Mouse (Mus musculus) heart, postnatal 0 days (tissue): ENCODE data around the gene Frem2. TPM values are rescaled to one million over a fixed set of nuclear protein-coding genes. Genes with fewer than 3 reads are reported as not detected.

Experiments used
- ATAC-seq: fragments of 200-750 bp; cut with Nextera tagmentation; 2 replicates; pipeline ENCODE4 v1.8.0; 2017; ENCODE audit warnings: low read depth, moderate number of reproducible peaks, moderate library complexity; ENCODE audit not compliant: insufficient read depth
- DNase-seq: peaks from one replicate; pipeline ENCODE4 v3.0.0-alpha.2; 2016; ENCODE audit warnings: low spot score
- H3K27ac ChIP-seq: fragments of 300-500 bp; sonication (generic); 2 replicates; pipeline ENCODE4 v1.5.1; 2014; ENCODE audit warnings: low read depth, mild to moderate bottlenecking
- H3K27me3 ChIP-seq: fragments of 300-500 bp; sonication (generic); 2 replicates; pipeline ENCODE4 v1.6.1; 2014; ENCODE audit warnings: low read length, mixed read lengths; ENCODE audit not compliant: control insufficient read depth, insufficient read depth
- H3K36me3 ChIP-seq: fragments of 300-500 bp; sonication (generic); replicated peaks from 2 replicates; pipeline ENCODE4 v1.6.1; 2014; ENCODE audit warnings: low read length, mixed read lengths; ENCODE audit not compliant: control insufficient read depth, insufficient read depth
- H3K4me1 ChIP-seq: fragments of 300-500 bp; sonication (generic); 2 replicates; pipeline ENCODE4 v1.6.1; 2014; ENCODE audit warnings: antibody characterized with exemption; ENCODE audit not compliant: control insufficient read depth, insufficient read depth
- H3K4me2 ChIP-seq: fragments of 300-500 bp; sonication (generic); 2 replicates; pipeline ENCODE4 v1.6.1; 2014; ENCODE audit warnings: low read depth, mild to moderate bottlenecking, low read length, moderate library complexity
- H3K4me3 ChIP-seq: fragments of 300-500 bp; sonication (generic); 2 replicates; pipeline ENCODE4 v1.5.1; 2014; ENCODE audit warnings: low read depth, low read length
- H3K9ac ChIP-seq: fragments of 300-500 bp; sonication (generic); replicated peaks from 2 replicates; pipeline ENCODE4 v1.6.1; 2014; ENCODE audit warnings: low read depth, low read length, mixed read lengths
- H3K9me3 ChIP-seq: fragments of 300-500 bp; sonication (generic); replicated peaks from 2 replicates; pipeline ENCODE4 v1.6.1; 2016; ENCODE audit warnings: low read length; ENCODE audit not compliant: control insufficient read depth
- CTCF ChIP-seq: IDR thresholded peaks from 2 replicates; pipeline ENCODE4 v1.5.1; 2016; ENCODE audit warnings: antibody characterized with exemption, control low read depth, low read depth
- EP300 ChIP-seq: IDR thresholded peaks from 2 replicates; pipeline ENCODE4 v1.6.1; 2016; ENCODE audit warnings: antibody characterized with exemption, low read depth
- WGBS: fragments of 180-500 bp; shearing (Covaris S2); extraction: QIAGEN DNeasy Blood & Tissue Kit; methylation state at CpG from one replicate; pipeline ENCODE4 v1.1.7; 2014; 5-methylcytosine and 5-hydroxymethylcytosine counted together
- polyA plus RNA-seq: library from polyadenylated mRNA; unstranded; fragments of >200 nt; fragmentation: Nextera tagmentation; extraction: Ambion mirVana; gene quantifications from 2 replicates; pipeline ENCODE4 v1.2.1, GENCODE M21; 2015
- total RNA-seq: library from RNA; depleted of rRNA; stranded (reverse); fragments of >200 nt; gene quantifications from 2 replicates; pipeline ENCODE4 v1.2.3, GENCODE M21; 2014; ENCODE audit warnings: low replicate concordance

Frem2 gene
- total and polyA plus RNA-seq, 2 experiments from 2014 or later: 1.4 to 16.4 TPM

DNA sequence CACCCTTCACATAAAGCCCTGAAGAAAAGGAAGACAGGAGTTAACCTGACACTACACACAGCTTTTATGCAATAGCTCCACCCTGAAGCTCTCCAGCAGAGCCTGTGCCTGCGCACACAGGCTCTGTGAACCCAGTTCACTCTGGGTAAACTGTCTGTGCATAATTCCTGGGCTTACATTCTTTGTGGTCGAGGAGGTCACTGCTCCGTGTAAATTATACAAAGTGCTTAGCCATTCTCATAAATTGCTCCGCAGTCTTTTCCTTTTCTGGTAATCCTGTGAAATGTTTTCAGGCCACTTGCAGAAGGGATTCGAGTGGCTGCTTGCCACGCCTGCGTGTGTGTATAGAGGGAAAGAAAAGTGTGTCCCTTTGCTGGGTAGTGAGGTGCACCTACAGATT lies 92.6 kb downstream of the Frem2 start:
- H3K4me2 ChIP-seq: no peak overlapping the region
- TF ChIP-seq CTCF: no peak
- TF ChIP-seq EP300: no peak
- H3K27me3 ChIP-seq: no peaks in the 10 kb centered on the region
- no peaks in the 10 kb centered on the region for H3K36me3 ChIP-seq
- WGBS: 71% methylated on average over 7 of the region's 7 CpGs
- no peak overlapping the region for H3K9ac ChIP-seq
- no peaks in the 10 kb centered on the region for H3K4me1 ChIP-seq
- no peaks in the 10 kb centered on the region for H3K9me3 ChIP-seq
- H3K27ac ChIP-seq: no peak overlapping the region
- ATAC-seq (no peak), DNase-seq (no peak)
- no peak overlapping the region for H3K4me3 ChIP-seq

DNA sequence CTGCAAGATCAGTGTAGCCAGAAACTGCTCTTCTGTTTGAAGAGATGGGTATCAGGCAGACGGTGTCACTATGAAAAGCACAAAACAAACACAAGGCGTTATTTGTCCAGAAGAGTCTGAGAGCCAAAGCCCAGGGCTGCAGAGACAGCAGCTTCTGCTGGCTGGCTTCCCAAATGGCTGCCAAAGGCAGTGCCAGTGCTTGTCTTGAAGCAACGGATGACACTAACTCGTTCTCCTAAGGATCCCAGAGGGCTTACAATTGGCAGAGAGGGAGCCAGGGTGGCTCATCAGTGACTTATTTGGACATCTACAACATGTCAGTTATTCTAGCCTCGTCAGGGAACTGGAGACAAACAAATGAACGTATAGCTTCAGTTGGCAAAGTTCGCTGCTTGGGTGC lies 93.4 kb downstream of the Frem2 start:
- no peaks in the 10 kb centered on the region for H3K4me1 ChIP-seq
- no peak for ATAC-seq
- no peak overlapping the region for H3K4me2 ChIP-seq
- no peaks in the 10 kb centered on the region for H3K27me3 ChIP-seq
- WGBS: 54% methylated on average over 7 of the region's 7 CpGs
- no peak overlapping the region for H3K9ac ChIP-seq
- H3K4me3 ChIP-seq: no peak overlapping the region
- no peaks in the 10 kb centered on the region for H3K9me3 ChIP-seq
- H3K36me3 ChIP-seq: no peaks in the 10 kb centered on the region
- DNase-seq: no peak
- TF ChIP-seq EP300: no peak
- no peak overlapping the region for H3K27ac ChIP-seq

DNA sequence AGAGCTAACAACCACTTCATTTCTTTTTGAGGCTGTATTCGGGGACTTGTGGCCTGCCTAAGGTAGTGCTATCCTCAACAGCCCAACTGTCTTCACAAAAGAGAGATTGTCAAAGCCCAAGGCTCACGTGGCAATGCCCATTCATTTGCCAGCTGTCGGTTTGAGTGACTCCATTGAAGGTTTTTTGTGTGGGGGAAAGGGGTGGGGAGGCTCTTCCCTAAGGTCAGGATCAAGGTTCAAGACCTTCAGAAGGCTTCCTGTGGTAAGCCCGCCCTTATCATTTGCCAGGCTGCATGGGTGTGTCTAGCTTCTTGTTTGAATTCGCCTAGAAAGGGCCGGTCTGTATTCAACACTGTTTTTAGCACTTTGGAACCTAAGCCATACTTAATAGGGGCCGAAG lies 95.3 kb downstream of the Frem2 start:
- TF ChIP-seq CTCF (no peak), EP300 (no peak)
- Histone ChIP-seq H3K4me1 (no peaks in the 10 kb centered on the region), H3K36me3 (no peaks in the 10 kb centered on the region), H3K27ac (no peak overlapping the region), H3K4me2 (no peak overlapping the region), H3K9ac (no peak overlapping the region), H3K27me3 (no peaks in the 10 kb centered on the region), H3K9me3 (no peaks in the 10 kb centered on the region), H3K4me3 (no peak overlapping the region)
- ATAC-seq: no peak
- DNase-seq: no peak
- WGBS: 71% methylated on average over 7 of the region's 7 CpGs

DNA sequence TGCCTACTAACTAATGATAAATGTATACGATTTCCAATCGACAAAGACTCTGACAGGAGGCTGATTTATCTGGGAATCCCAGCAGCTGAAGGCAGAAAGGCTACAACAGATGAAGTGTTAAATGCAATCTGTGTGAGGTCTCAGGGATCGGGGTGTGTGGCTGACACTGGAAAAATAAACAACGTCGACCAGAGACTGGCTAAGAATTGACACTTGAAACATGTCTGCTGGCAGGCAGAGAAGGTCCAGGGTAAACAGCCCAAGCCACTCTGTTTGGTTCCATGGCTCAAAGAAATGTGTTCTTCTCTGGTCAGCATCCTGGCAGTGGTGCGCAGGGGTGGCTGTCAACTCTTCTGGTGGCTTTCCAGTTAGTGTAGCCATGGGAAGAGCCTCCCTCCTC lies 98.1 kb downstream of the Frem2 start:
- no peak overlapping the region for H3K4me2 ChIP-seq
- H3K27ac ChIP-seq: no peak overlapping the region
- ATAC-seq: no peak

DNA sequence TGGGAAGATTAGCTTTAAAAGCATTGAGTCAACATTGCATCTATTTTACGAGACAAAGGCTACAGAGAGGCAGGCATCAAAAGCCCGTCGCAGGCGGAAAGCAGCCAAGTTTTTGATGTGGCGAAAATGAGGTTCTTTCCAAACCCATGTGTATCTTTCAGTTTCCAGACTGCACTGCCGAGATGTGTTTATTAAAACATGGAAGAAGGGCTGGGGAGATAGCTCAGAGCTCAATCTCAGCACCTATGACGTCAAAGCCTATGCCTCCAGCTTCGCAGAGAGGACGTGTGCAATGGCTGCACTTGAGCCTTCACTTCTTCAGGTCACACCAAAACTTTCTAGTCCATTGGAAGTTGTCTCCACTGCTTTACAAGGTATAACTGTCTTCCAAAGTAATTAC lies 98.9 kb downstream of the Frem2 start:
- ATAC-seq: no peak

More for the DNA sequence above, 98.1 kb downstream of the Frem2 start:
- Histone ChIP-seq H3K36me3 (no peaks in the 10 kb centered on the region), H3K9me3 (no peaks in the 10 kb centered on the region), H3K4me3 (no peak overlapping the region), H3K27me3 (no peaks in the 10 kb centered on the region), H3K9ac (no peak overlapping the region), H3K4me1 (no peaks in the 10 kb centered on the region)
- WGBS: 30% methylated on average over 6 of the region's 6 CpGs
- TF ChIP-seq CTCF (no peak), EP300 (no peak)
- no peak for DNase-seq

DNA sequence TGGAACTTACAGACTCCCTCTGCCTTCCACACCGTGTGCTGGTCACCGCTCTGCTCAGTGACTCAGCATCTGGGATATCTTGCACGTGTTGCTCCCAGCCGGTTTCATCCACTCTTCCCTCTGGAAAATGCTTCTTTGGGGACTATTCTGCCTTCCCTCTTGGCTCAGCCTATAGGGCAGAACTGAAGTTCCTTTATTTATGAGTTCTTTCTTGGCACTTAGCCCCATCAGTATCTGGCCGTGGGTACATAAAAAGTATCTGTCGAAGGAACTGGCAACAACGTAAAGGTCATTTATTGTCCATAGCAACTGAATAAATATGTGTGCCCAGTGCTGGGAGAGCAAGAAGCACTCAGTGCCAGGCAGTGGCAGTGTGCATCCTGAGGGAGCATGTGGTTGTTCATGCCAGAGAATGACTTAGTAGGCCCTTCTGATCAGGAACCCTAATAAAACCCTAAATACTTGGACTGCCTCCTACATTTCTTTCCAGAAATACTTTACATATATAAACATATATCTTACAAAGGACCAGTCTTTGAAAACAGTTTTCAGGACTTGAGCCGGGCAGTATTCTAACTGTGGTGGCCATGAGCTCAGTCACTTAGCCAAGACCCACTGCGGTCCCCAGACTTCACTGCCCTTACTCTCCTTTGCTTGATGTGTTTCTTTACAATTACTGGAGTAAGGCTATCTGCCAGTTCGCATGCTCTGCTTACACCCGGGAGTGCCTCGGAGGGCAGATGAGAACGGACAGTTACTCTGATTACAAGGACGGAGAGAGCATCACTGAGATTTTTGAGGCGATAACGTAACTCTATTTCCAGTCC lies 99.6 kb downstream of the Frem2 start:
- Histone ChIP-seq H3K36me3 (no peaks in the 10 kb centered on the region), H3K9me3 (no peaks in the 10 kb centered on the region), H3K4me3 (no peak overlapping the region), H3K27me3 (no peaks in the 10 kb centered on the region), H3K4me2 (no peak overlapping the region), H3K9ac (no peak overlapping the region), H3K27ac (no peak overlapping the region), H3K4me1 (no peaks in the 10 kb centered on the region)
- WGBS: 67% methylated on average over 16 of the region's 16 CpGs
- ATAC-seq: no peak; the same call in 1 of the 2 replicates
- TF ChIP-seq EP300 (no peak), CTCF (no peak)
- peak; percentile 16 for DNase-seq

More for the DNA sequence above, 98.9 kb downstream of the Frem2 start:
- DNase-seq: no peak
- no peaks in the 10 kb centered on the region for H3K4me1 ChIP-seq
- H3K4me2 ChIP-seq: no peak overlapping the region
- H3K27me3 ChIP-seq: no peaks in the 10 kb centered on the region
- H3K36me3 ChIP-seq: no peaks in the 10 kb centered on the region
- WGBS: 76% methylated on average over 9 of the region's 9 CpGs
- H3K9ac ChIP-seq: no peak overlapping the region
- H3K4me3 ChIP-seq: no peak overlapping the region
- no peaks in the 10 kb centered on the region for H3K9me3 ChIP-seq
- no peak overlapping the region for H3K27ac ChIP-seq
- no peak for TF ChIP-seq EP300
- TF ChIP-seq CTCF: no peak
